Mouse (Mus musculus) embryonic facial prominence, embryonic 14.5 days (tissue): ENCODE data around the gene Myh3. TPM values are rescaled to one million over a fixed set of nuclear protein-coding genes. Genes with fewer than 3 reads are reported as not detected.

Source experiments
- microRNA-seq: library from miRNA; unstranded; fragments of <30 nt; microRNA quantifications from one replicate; pipeline ENCODE4, GENCODE M21; 2016; ENCODE audit warnings: borderline number of aligned reads
- polyA plus RNA-seq: library from polyadenylated mRNA; unstranded; fragments of >200 nt; fragmentation: Nextera tagmentation; extraction: Ambion mirVana; gene quantifications from 2 replicates; pipeline ENCODE4 v1.2.1, GENCODE M21; 2014

Gene Myh3
- polyA plus RNA-seq, 1 experiment from 2014 or later = 488 TPM

Small RNAs within 50 kb of the gene (microRNA-seq; reads per million reads assigned to microRNA genes)
- 5.0 reads per million, percentile 21 among the genes with 10 or more reads in this experiment for gene Mir6923

Other genes starting within 250 kb of the Myh3 start
- 5.7 and 7.0 TPM in 2 replicates for gene Pirt, start 166.3 kb upstream of the Myh3 start, polyA plus RNA-seq
- gene Tmem238l, start 121.7 kb upstream of the Myh3 start, polyA plus RNA-seq = not detected in 2 replicates
- gene Tmem220, start 53.1 kb upstream of the Myh3 start, polyA plus RNA-seq = 1.2 and 1.6 TPM in 2 replicates
- gene Adprm, start 25.7 kb upstream of the Myh3 start, polyA plus RNA-seq = 30.4 and 31.9 TPM in 2 replicates
- gene Sco1, start 25.6 kb upstream of the Myh3 start, polyA plus RNA-seq = 13.4 and 14.9 TPM in 2 replicates
- gene Myh2, start 92.7 kb downstream of the Myh3 start, polyA plus RNA-seq = 0.71 and 1.4 TPM in 2 replicates
- gene Myh1, start 121.8 kb downstream of the Myh3 start, polyA plus RNA-seq = 2.4 and 2.8 TPM in 2 replicates
- gene Myh4, start 159.7 kb downstream of the Myh3 start, polyA plus RNA-seq = 0.18 and 0.35 TPM in 2 replicates
- 158 and 282 TPM in 2 replicates for gene Myh8, start 198.8 kb downstream of the Myh3 start, polyA plus RNA-seq
- gene Myh13, start 243.4 kb downstream of the Myh3 start, polyA plus RNA-seq = 0.33 and 0.39 TPM in 2 replicates